Mouse (Mus musculus) limb, embryonic 10.5 days (tissue): Measurements from ENCODE around the gene Smug1. TPM values are rescaled to one million over a fixed set of nuclear protein-coding genes. Genes with fewer than 3 reads are reported as not detected.

Source experiments
- DNase-seq: peaks from one replicate; pipeline ENCODE4 v3.0.0-alpha.2; 2017; ENCODE audit warnings: low spot score
- H3K27ac ChIP-seq: fragments of 300-500 bp; sonication (generic); 2 replicates; pipeline ENCODE4 v1.5.1; 2016; ENCODE audit warnings: mild to moderate bottlenecking
- H3K27me3 ChIP-seq: fragments of 300-500 bp; sonication (generic); 2 replicates; pipeline ENCODE4 v1.6.1; 2016; ENCODE audit warnings: low read depth, mild to moderate bottlenecking; ENCODE audit not compliant: poor library complexity, severe bottlenecking
- H3K36me3 ChIP-seq: fragments of 300-500 bp; sonication (generic); 2 replicates; pipeline ENCODE4 v1.6.1; 2016; ENCODE audit warnings: mild to moderate bottlenecking, moderate library complexity
- H3K4me1 ChIP-seq: fragments of 300-500 bp; sonication (generic); 2 replicates; pipeline ENCODE4 v1.6.1; 2016
- H3K4me3 ChIP-seq: fragments of 300-500 bp; sonication (generic); 2 replicates; pipeline ENCODE4 v1.5.1; 2016; ENCODE audit warnings: mild to moderate bottlenecking, moderate library complexity
- H3K9me3 ChIP-seq: fragments of 300-500 bp; sonication (generic); replicated peaks from 2 replicates; pipeline ENCODE4 v1.6.1; 2016; ENCODE audit warnings: mild to moderate bottlenecking
- WGBS: fragments of 180-500 bp; shearing (Covaris S2); methylation state at CpG from one replicate; pipeline ENCODE4 v1.1.7; 2016; 5-methylcytosine and 5-hydroxymethylcytosine counted together
- polyA plus RNA-seq: library from polyadenylated mRNA; unstranded; fragments of >200 nt; fragmentation: Nextera tagmentation; extraction: Ambion mirVana; gene quantifications from 2 replicates; pipeline ENCODE4 v1.2.1, GENCODE M21; 2016

The Smug1 gene
- polyA plus RNA-seq, 1 experiment from 2014 or later: 16.2 TPM

DNA sequence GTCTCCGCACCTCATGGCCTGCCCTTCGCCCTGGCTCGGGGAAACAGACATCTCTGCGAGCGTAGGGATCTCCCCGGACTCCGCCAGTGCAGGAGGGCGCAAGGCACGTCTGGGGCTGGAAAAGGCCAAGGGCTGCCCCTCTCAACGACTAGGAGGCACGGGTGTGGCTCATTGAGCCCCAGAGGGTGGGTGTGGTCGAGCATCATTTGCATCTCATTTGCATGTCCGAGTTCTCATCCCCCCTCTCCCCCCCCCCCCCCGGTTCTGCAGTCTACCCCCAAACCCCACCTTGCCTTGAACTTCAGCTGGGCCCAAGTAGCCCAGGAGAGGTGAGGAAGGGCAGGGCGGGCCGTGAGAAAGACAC, 3.4 kb upstream of the Smug1 start:
- peak overlapping the region; percentile 57 for H3K4me3 ChIP-seq
- no peaks in the 10 kb centered on the region for H3K36me3 ChIP-seq
- H3K27me3 ChIP-seq: peaks cover 100% of the 10 kb centered on the region
- no peaks in the 10 kb centered on the region for H3K9me3 ChIP-seq
- peak overlapping the region; percentile 66 for H3K27ac ChIP-seq
- DNase-seq: no peak
- H3K4me1 ChIP-seq: peaks cover 54% of the 10 kb centered on the region
- WGBS: 9% methylated on average over 16 of the region's 16 CpGs

DNA sequence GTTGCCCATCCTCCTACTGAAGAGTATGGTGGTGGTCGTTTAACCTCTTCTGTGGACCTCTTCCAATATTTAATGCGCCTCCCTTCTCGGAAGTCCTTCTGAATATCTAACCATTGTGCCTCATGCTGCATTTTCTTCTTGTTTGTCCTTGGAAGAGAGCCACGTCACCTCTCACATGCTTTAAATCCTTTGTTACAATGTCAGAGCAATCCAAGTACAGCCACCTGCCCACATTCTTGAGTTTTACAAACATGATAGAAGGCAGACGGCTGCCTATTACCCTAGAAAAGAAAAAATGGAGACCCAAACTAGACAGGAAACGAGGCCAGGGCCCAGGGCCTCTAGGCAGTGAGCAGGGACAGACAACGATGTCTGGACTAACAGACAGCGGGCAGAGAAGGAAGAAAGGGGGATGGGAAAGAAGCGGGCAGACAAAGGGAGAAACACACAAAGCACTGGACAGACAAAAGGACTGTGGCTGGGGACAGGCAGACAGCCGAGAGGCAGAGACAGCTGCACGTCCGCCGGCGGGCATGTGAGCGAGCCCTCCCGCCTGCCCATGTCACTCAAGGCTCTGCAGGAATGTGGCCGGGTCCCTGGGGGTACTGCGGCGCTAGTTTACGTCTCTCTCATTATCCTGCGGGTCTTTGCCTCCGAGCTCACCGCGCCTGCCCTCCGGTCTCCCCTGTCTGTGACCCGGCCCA, 2.9 kb upstream of the Smug1 start:
- peaks cover 95% of the 10 kb centered on the region for H3K27me3 ChIP-seq
- H3K4me1 ChIP-seq: peaks cover 58% of the 10 kb centered on the region
- peak overlapping the region; percentile 66 for H3K27ac ChIP-seq
- DNase-seq: peak; percentile 73
- peak overlapping the region; percentile 57 for H3K4me3 ChIP-seq
- WGBS: 4% methylated on average over 26 of the region's 26 CpGs
- no peaks in the 10 kb centered on the region for H3K9me3 ChIP-seq
- no peaks in the 10 kb centered on the region for H3K36me3 ChIP-seq

DNA sequence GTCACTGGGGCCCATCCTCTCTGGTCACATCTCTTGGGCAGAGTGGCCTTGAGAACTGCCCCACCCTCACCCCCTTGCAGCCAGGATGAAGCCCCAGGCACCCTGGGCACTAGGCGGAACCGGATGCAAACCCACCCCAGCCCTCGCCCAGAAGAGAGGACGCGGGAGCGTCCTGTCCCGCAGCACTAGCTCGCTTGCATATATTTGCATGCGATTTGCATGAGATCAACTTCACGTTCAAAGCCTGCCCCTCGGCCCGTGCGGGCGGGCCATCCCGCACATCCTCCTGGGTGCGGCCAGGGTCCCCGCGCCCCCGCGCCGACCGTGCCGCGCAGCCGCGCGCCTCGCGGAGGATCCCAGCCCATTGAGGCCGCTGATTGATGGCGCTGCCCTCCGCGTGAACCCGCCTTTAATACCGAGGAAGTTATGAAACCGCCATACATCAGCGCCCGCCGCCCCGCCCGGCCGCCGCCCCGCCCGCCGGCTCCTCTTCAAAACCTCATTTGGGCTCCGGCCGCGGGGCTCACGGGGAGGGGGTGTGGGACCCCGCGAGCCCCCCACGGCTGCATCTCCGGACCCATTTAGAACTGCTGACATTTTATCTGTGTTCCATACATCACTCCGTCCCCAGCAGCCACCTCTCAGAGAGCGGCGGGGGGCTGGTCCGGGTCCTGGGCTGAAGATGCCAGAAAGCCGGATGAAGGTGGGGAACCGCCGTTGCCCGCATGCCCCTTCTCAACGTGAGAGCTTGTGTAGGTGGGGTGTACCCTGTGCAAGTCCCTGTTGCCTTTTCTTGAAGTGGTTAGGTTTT, 2.1 kb upstream of the Smug1 start:
- peaks cover 58% of the 10 kb centered on the region for H3K4me1 ChIP-seq
- peak overlapping the region; percentile 66 for H3K27ac ChIP-seq
- under 1% methylated on average over 63 of the region's 63 CpGs for WGBS
- no peaks in the 10 kb centered on the region for H3K9me3 ChIP-seq
- peak overlapping the region; percentile 57 for H3K4me3 ChIP-seq
- H3K27me3 ChIP-seq: peaks cover 93% of the 10 kb centered on the region
- H3K36me3 ChIP-seq: no peaks in the 10 kb centered on the region
- DNase-seq: peak; percentile 78

DNA sequence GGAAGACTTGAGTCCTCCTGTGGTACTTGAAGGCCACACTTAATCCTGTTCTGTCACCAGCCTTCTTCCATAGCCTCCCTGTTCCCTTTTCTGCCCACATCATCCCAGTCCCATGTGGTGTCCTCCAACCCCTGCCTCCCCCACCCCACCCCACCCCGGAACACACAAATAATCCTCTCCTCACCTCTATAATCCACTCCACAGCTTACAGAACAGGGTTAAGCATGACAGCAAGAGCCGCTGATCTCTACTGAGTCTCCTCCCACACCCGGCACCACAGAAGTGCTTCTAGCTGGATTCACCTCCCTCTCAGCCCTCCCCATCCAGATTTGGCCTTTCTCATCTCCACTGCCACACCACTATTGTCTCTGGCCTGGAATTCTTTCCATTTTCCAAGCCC, 894 bp upstream of the Smug1 start:
- peaks cover 64% of the 10 kb centered on the region for H3K4me1 ChIP-seq
- H3K4me3 ChIP-seq: no peak overlapping the region
- H3K27ac ChIP-seq: no peak overlapping the region
- H3K27me3 ChIP-seq: peaks cover 81% of the 10 kb centered on the region
- 16% methylated on average over 3 of the region's 3 CpGs for WGBS
- no peak for DNase-seq
- H3K9me3 ChIP-seq: no peaks in the 10 kb centered on the region
- H3K36me3 ChIP-seq: no peaks in the 10 kb centered on the region

DNA sequence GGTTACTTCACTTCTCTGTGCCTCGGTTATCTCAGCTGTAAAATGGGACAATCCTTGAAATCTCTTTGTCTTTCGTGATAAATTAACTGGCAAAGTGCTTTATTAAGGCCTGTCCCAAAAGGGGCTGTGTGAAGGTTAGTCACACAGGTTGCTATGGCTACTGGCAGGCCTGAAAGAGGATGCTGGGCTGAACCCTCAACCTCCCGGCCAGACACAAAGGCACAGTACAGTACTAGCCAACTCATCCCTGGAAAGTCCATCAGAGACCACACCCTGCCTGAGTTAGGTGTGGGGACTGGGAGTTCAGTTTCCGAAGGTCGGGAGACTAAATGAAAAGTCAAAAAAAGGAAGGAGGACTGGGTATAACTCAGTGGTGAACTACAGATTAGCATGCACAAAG, 968 bp downstream of the Smug1 start:
- Histone ChIP-seq H3K4me1 (peaks cover 53% of the 10 kb centered on the region), H3K36me3 (no peaks in the 10 kb centered on the region), H3K27me3 (peaks cover 62% of the 10 kb centered on the region), H3K4me3 (no peak overlapping the region), H3K9me3 (no peaks in the 10 kb centered on the region), H3K27ac (no peak overlapping the region)
- WGBS: 43% methylated on average over 5 of the region's 5 CpGs
- DNase-seq: no peak

DNA sequence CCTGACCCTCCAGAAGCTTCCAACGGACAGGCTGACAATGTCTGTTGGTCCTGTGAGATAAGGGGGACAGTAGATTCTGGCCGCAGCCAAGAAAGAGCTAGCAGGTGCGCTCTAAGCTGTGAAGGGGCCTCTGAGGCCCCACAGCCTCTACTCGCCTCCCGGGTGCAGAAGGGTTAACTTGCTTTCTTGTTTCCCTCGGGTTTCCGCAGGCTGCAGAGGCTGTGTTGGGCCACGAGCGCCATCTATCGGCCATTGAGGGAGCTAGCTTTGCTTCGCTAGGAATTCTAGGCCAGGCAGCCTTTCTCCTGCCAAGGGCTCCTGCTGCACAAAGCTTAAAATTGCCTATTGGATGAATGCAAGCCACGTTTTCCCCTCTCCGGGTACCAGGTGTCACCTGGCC, 1.5 kb downstream of the Smug1 start:
- peaks cover 57% of the 10 kb centered on the region for H3K27me3 ChIP-seq

DNA sequence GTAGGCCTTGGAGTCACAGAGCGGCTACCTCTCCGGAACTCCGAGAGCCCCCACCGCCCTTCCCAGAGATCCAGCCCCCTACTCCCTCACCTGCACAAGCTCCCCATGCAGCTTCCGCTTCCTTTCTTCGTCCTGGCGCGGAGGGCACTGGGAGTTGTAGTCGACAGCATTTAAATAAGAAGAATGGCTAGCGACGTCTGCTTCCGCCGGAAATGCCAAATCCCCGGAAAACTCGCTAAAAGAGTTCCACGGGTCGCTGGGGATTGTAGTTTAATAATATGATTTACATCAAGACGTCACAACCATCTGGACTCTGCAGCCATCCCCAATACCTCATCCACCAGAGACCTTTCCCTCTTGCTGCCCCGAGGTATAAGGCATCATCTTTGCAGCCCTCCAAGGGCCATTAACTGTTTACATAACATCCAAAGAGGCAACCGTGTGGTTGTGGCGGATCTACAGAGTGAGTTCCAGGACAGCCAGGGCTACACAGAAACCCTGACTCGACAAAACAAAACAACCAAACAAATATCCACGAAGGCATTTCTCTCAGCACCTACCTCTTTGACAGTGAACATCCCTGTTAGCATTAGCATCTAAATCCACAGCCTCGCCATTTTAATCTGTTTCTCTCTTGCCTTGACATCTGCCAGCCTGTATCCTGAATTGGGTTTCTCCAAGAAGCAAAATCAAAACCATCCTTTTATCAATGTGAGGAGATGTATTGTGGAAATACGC, 3.5 kb downstream of the Smug1 start:
- peak; percentile 97 for DNase-seq
- Histone ChIP-seq H3K27ac (peak overlapping the region; percentile 78), H3K4me1 (peaks cover 28% of the 10 kb centered on the region), H3K27me3 (peaks cover 37% of the 10 kb centered on the region), H3K4me3 (peak overlapping the region; percentile 59), H3K36me3 (no peaks in the 10 kb centered on the region), H3K9me3 (no peaks in the 10 kb centered on the region)
- WGBS: 10% methylated on average over 25 of the region's 25 CpGs

More for the DNA sequence above, 1.5 kb downstream of the Smug1 start:
- 0% methylated on average over 13 of the region's 13 CpGs for WGBS
- Histone ChIP-seq H3K27ac (peak overlapping the region; percentile 47), H3K36me3 (no peaks in the 10 kb centered on the region), H3K9me3 (no peaks in the 10 kb centered on the region), H3K4me3 (0 out of 2 replicates have a peak overlapping the region, but pooled peaks have one; percentile 18), H3K4me1 (peaks cover 48% of the 10 kb centered on the region)
- peak; percentile 97 for DNase-seq

DNA sequence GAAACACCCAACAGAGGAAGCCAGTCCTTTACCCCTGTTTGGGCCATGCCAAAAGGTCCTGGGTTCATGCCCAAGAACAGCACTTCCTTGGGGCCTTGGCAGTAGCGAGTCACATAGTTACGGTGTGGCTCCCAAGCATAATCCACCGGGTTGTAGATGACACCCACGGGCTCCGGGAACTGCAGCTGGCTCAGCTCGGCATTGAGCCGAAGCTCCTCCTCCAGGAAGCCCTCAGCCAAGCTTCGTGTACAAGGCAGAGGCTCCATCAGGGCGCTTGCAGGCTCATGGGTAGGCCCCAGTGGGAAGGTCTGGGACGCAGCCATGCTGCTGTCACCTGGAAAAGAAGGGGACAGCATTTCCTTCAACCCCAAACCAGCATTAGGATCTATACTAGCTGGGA, 9.3 kb downstream of the Smug1 start:
- WGBS: 78% methylated on average over 10 of the region's 10 CpGs
- H3K4me3 ChIP-seq: no peak overlapping the region
- no peaks in the 10 kb centered on the region for H3K9me3 ChIP-seq
- H3K27me3 ChIP-seq: peaks cover 44% of the 10 kb centered on the region
- H3K36me3 ChIP-seq: 0 out of 2 replicates have a peak, but pooled peaks cover 2% of the 10 kb centered on the region
- H3K27ac ChIP-seq: no peak overlapping the region
- peaks cover 19% of the 10 kb centered on the region for H3K4me1 ChIP-seq
- no peak for DNase-seq

DNA sequence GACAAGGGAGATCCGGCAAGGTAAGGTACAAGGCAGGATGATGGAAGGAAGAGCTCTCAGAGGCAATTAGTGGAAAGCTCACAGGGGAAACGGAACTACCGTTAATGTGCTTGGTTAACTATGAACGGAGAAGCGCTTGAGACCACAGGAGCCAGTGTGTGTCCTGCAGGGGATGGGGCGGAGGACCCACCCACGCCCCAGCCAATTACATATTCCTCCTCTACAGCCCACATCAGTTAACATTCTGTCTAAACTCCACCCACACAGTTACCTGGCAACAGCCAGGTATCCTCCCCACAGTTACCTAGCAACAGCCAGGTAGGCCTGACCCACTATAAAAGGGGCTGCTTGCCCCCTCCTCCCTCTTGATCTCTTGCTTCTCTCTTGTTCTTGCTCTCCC, 10.0 kb downstream of the Smug1 start:
- no peak overlapping the region for H3K4me3 ChIP-seq
- 42% methylated on average over 7 of the region's 7 CpGs for WGBS
- no peak for DNase-seq
- peaks cover 17% of the 10 kb centered on the region for H3K4me1 ChIP-seq
- H3K27ac ChIP-seq: no peak overlapping the region
- H3K9me3 ChIP-seq: no peaks in the 10 kb centered on the region
- 0 out of 2 replicates have a peak, but pooled peaks cover 2% of the 10 kb centered on the region for H3K36me3 ChIP-seq
- peaks cover 44% of the 10 kb centered on the region for H3K27me3 ChIP-seq

DNA sequence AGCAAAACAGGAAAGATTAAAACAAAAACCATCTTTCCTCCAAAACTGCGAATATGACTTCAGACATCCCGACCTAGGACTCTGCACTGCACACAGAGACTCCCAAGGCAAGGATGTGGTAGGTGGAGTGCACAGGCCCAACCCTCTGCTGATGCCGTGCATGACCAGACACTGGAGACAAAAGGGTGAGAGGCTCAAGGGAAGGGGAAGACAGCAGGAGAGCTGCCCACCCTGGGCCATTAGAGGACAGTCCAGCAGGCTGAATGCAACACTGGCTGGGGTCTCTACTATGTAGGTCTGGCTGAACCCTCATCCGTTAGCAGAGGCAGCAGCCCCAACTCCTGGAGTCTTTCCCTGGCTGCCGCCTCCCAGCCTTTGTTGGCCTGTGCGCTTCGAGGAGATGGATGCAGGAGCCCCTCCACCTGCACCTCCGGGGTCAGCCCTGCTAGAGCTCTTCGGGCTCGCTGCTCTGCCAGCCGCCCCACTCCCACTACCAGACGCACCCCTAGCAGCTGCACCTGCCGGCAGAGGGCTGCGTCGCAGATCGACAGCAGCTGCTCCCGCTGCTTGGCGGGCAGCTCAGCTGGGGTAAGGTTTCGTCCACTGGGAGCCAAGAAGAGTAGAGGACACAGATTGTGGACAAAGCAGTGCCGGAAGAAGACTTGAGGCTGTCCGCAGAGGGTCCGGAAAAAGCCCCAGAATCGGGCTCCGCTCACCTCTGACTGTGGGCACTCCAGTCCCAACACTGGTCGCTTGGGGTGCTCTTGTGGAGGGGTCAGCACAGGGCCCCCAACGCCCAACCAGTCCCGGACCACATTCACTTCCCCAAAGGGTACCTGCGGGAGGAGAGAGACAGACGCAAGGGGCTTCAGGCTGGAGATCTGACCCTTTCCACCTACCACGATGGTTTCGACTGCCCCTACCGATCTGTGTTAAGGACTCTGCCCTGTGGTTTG, 11.2 kb downstream of the Smug1 start:
- H3K27me3 ChIP-seq: peaks cover 52% of the 10 kb centered on the region
- H3K36me3 ChIP-seq: 0 out of 2 replicates have a peak, but pooled peaks cover 2% of the 10 kb centered on the region
- 28% methylated on average over 32 of the region's 32 CpGs for WGBS
- peaks cover 17% of the 10 kb centered on the region for H3K4me1 ChIP-seq
- H3K9me3 ChIP-seq: no peaks in the 10 kb centered on the region
- 0 out of 2 replicates have a peak overlapping the region, but pooled peaks have one; percentile 19 for H3K27ac ChIP-seq
- DNase-seq: no peak
- peak overlapping the region; percentile 16; the same call in 1 of the 2 replicates for H3K4me3 ChIP-seq

DNA sequence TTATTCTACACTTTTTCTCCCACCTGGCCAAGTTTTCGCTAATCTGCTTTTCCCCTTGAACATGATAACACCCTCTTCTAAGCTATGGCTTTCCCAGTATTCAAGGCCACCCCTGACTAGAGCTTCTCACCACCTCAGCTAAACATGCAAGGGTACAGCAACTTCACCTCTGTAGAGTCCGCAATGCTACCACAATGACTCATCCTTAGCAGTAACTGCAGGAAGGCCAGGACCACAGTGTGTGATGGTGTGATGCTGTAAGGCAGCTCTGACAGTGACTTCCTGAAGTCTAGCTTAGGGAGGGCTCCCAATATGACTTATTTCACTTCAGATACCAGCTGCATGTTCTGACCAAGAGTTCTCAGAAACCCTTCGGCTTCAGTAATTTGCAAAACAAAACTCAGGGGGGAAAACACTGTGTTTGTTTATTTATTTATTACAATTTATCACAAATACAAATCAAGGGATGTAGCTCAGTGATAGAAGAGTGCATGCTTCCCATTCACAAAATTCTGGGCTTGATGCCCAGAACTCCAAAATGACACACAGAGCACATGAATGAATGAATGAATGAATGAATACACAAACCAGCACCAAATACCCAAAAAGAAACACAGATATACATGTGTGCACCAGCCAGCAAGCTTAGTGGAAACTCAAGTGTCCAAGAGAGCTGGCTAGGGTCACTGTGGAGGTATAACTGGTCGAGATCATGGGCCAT, 13.8 kb downstream of the Smug1 start:
- WGBS: 92% methylated on average over 4 of the region's 4 CpGs
- Histone ChIP-seq H3K4me1 (peaks cover 17% of the 10 kb centered on the region), H3K27ac (no peak overlapping the region), H3K27me3 (peaks cover 71% of the 10 kb centered on the region), H3K9me3 (no peaks in the 10 kb centered on the region), H3K4me3 (no peak overlapping the region), H3K36me3 (0 out of 2 replicates have a peak, but pooled peaks cover 2% of the 10 kb centered on the region)
- no peak for DNase-seq
